Mouse (Mus musculus) hindlimb bud, embryonic 11.5 days (tissue): ENCODE data around the gene Il12rb1.
"Not testable (repeated sequence)": the region's sequence is repeated elsewhere in the genome, so short reads cannot be mapped to it uniquely, and the experiment has no call there.

Source experiments
- DNase-seq: peaks from one replicate; pipeline ENCODE4 v3.0.0-alpha.2; 2012; ENCODE audit warnings: low read depth, low spot score; ENCODE audit errors: extremely low spot score

Il12rb1 gene

DNA sequence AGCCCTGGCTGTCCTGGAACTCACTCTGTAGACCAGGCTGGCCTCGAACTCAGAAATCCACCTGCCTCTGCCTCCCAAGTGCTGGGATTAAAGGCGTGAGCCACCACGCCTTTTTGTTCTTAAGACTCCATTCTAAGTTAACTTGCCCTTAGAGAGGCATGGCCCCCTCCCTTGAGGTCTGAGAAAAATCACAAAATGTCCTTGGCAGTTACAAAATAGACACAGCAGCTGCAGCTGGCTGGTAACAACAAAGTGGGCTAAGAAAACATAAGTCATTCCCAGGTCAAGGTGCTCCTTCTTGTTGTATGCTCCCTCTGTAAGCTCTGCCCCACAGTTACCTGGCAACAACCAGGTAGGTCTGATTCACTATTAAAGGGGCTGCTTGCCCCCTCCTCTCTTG is 14.3 kb downstream of the Il12rb1 start:
- not testable (repeated sequence) for DNase-seq

GRCm38 (mm10) chr8:70823802-70824201 is 15.6 kb downstream of the Il12rb1 start:
- no peak for DNase-seq

DNA sequence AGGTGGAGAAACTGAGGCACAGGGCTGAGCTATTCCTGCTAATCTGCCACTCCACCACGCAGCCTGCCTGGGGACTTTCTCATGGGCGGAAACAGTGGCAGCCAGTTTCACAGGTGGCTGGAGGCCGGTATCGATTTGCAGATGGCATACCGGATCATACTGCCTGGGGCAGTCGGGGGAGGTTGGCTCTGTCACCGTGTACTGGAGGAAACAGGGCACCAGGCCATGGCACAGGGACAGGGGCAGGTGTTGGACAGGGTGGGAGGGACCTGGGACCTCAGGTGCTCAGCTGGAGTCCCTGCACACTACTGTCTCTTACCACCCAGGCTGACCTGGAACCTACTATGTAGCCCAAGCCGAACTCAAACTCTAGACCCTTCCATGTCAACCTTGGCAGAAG is 17.6 kb downstream of the Il12rb1 start:
- no peak for DNase-seq

GRCm38 (mm10) chr8:70827010-70827409 is 18.8 kb downstream of the Il12rb1 start:
- no peak for DNase-seq

GRCm38 (mm10) chr8:70827796-70828195 is 19.5 kb downstream of the Il12rb1 start:
- DNase-seq, result no peak

GRCm38 (mm10) chr8:70831517-70831916 is 23.3 kb downstream of the Il12rb1 start:
- no peak for DNase-seq

GRCm38 (mm10) chr8:70832371-70832770 is 24.1 kb downstream of the Il12rb1 start:
- no peak for DNase-seq

GRCm38 (mm10) chr8:70833018-70833482 is 24.8 kb downstream of the Il12rb1 start:
- no peak for DNase-seq

GRCm38 (mm10) chr8:70833520-70833919 is 25.3 kb downstream of the Il12rb1 start:
- DNase-seq, result no peak

GRCm38 (mm10) chr8:70834071-70834470 is 25.8 kb downstream of the Il12rb1 start:
- no peak for DNase-seq

DNA sequence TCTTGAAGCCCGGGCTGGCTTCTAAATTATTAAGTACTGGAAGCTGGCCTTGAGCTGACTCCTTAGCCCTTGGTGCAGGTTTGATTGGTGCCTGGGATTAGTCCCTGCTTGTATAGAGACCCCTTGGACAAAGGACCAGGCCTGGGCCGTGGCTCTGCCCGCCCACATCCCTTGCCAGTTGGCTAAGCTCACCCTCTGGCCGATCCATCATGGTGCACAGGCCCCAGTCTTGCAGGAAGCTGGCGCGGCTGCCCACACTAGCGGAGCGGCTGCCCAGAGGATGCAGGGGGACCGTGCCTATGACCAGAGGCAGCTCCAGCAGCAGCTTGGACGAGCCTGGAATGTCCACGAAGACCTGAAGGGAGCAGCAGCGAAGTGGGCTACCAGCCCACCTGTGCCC is 28.4 kb downstream of the Il12rb1 start:
- DNase-seq, result no peak

- DNase-seq, result no peak
These were observed 30.6 kb downstream of the Il12rb1 start for GRCm38 (mm10) chr8:70838654-70839407.

GRCm38 (mm10) chr8:70839408-70840351 is 31.4 kb downstream of the Il12rb1 start, which contains the start of gene Arrdc2:
Arrdc2 (minus strand) TSS chr8:70839720.
- DNase-seq, result peak; percentile 98

GRCm38 (mm10) chr8:70840590-70840989 is 32.3 kb downstream of the Il12rb1 start:
- no peak for DNase-seq

- DNase-seq, result no peak
These were observed 33.2 kb downstream of the Il12rb1 start for GRCm38 (mm10) chr8:70841147-70842072.

GRCm38 (mm10) chr8:70842484-70842883 is 34.2 kb downstream of the Il12rb1 start:
- DNase-seq, result no peak

DNA sequence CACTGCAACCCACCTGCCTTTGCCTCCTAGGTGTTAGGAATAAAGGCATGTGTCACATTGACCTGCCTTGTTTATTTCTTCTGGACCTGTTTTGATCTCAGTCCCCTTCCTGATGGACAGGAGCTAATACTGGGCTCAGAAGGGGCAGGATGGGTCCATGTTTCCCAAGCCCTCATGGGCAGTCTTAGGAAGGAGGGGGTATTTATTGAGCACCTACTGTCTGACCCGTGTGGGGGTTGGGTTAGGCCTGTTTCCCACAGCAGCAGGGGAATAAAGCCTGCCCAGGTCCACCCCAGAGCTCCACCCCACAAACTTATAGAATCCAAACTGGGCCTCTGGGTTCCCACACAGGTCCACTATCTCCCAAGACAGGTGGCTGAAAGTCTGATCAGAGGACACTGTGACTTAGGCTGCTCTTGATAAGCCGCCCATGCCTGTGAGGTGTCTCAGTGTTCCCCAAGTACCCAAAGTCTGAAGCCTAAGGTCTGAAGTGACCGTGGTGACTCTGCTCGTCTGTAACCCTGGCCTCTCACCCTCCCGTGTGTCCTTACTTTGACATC is 35.0 kb downstream of the Il12rb1 start:
- DNase-seq, result no peak

- DNase-seq, result no peak
These were observed 35.7 kb downstream of the Il12rb1 start for GRCm38 (mm10) chr8:70843941-70844340.

DNA sequence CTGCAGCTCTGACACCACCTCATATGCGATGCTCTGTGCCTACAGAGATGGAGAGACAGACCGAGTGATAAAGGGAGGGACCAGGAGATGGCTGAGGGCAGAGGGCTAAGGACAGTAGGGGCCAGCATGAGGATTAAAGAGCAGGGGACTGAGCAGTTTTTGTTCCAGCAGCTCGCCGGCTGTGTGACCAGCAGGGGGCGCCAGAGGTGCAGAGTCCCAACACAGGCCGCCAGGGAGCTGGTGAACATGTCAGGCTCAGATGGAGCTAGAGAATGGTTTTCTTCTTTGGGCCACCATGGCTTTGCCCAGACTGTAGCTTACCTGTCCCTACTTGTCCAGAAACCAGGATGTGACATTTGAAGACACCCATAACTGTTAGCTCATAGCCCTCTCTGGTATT is 36.3 kb downstream of the Il12rb1 start:
- no peak for DNase-seq

- DNase-seq, result no peak
These were observed 36.9 kb downstream of the Il12rb1 start for GRCm38 (mm10) chr8:70845108-70845507.
